Mouse (Mus musculus) granulocyte monocyte progenitor cell, adult 5-6 weeks (primary cell): ENCODE measurements around the gene Hoxd8. TPM values are rescaled to one million over a fixed set of nuclear protein-coding genes. Genes with fewer than 3 reads are reported as not detected.
A peak's percentile ranks its signal among the peaks of the same experiment; 100 is the strongest.

ENCODE experiments used
- ATAC-seq: replicated peaks from 2 replicates; pipeline ENCODE4 v1.8.0; 2016; ENCODE audit warnings: mild to moderate bottlenecking, moderate TSS enrichment, inconsistent platforms; ENCODE audit not compliant: poor library complexity, severe bottlenecking
- total RNA-seq, 2 experiments: library from RNA; stranded (forward) in 1 of 2; stranded (reverse) in 1 of 2; fragments of 200-712, 200-1000 nt in 1 of 2; fragments of >200 nt in 1 of 2; fragmentation: Nextera tagmentation in 1 of 2; gene quantifications; 2 replicates each; pipeline ENCODE4 v1.2.3; 2014 to 2017

The Hoxd8 gene
- total RNA-seq, 2 experiments from 2014 or later = not detected

- no peak for ATAC-seq
These were observed 26.6 kb downstream of the Hoxd8 start for GRCm38 (mm10) chr2:74731055-74731454.

GRCm38 (mm10) chr2:74731799-74732512 lies 27.5 kb downstream of the Hoxd8 start:
- ATAC-seq = no peak

- ATAC-seq = no peak
These were observed 28.3 kb downstream of the Hoxd8 start for GRCm38 (mm10) chr2:74732513-74733316.

GRCm38 (mm10) chr2:74733317-74733661 lies 28.9 kb downstream of the Hoxd8 start:
- ATAC-seq = no peak

GRCm38 (mm10) chr2:74733765-74734164 lies 29.4 kb downstream of the Hoxd8 start:
- no peak for ATAC-seq

- no peak for ATAC-seq
These were observed 30.0 kb downstream of the Hoxd8 start for GRCm38 (mm10) chr2:74734451-74734850.

- ATAC-seq = no peak
These were observed 30.8 kb downstream of the Hoxd8 start for GRCm38 (mm10) chr2:74734996-74735811.

GRCm38 (mm10) chr2:74735851-74736687 lies 31.7 kb downstream of the Hoxd8 start:
- ATAC-seq = no peak

- ATAC-seq = no peak
These were observed 32.5 kb downstream of the Hoxd8 start for GRCm38 (mm10) chr2:74736688-74737577.

- ATAC-seq = no peak
These were observed 33.2 kb downstream of the Hoxd8 start for GRCm38 (mm10) chr2:74737578-74738070.

- ATAC-seq = no peak
These were observed 34.4 kb downstream of the Hoxd8 start for GRCm38 (mm10) chr2:74738623-74739475.

- ATAC-seq = no peak
These were observed 35.0 kb downstream of the Hoxd8 start for GRCm38 (mm10) chr2:74739476-74739800.

- ATAC-seq = no peak
These were observed 35.5 kb downstream of the Hoxd8 start for GRCm38 (mm10) chr2:74739869-74740268.

- peak; percentile 17; the same call in 1 of the 2 replicates for ATAC-seq
These were observed 36.1 kb downstream of the Hoxd8 start for GRCm38 (mm10) chr2:74740311-74741091.

- no peak for ATAC-seq
These were observed 37.0 kb downstream of the Hoxd8 start for GRCm38 (mm10) chr2:74741252-74741978.

- no peak for ATAC-seq
These were observed 37.5 kb downstream of the Hoxd8 start for GRCm38 (mm10) chr2:74741979-74742277.
